28 mouse cellular contexts compared by ENCODE assay signal in the genomic region with DNA sequence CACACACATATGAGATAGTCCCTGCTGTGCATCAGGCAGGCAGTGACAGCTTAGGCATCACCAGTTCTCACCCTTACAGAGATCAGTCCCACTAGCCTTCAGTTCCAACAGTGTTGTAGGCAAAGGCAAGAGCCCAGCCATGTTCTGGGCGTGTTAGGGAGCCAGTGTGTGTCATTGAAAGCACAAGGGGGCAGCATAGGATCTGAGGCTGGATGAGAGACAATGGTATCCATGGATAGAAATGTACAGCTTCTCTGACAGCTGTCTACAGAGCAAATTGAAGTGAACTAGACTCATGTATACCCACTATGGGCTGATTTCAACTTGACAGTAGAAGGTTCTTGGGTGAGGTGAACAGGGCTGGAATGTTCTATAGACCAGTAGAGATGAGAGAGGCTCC.
DNase-seq lines count a peak whose midpoint lies in the region; ATAC-seq and TF ChIP-seq lines count a peak whose summit lies in the region.
"Had no signal": no experiment of that assay in that cellular context is flagged by ENCODE, and none has a peak within 500 bp of the region (broad histone marks: within the 10 kb centered on the region; RNA-seq: fewer than 3 reads in every experiment).

No protein-coding gene starts in this region.

- TF ChIP-seq POLR2A in cerebellum, adult 2 months (IDR thresholded peaks at IDR 0.05; ENCODE audit: borderline replicate concordance, insufficient read depth, low read length) = no peak

- no peak overlapping the region for H3K4me2 ChIP-seq in intestine, postnatal 0 days (replicated peaks; ENCODE audit: low read depth)
- H3K4me2 ChIP-seq in intestine, embryonic 16.5 days (ENCODE audit: low read depth, low read length) = no peak overlapping the region
- no peak overlapping the region for H3K4me2 ChIP-seq in lung, embryonic 14.5 days
- no peak overlapping the region for H3K4me2 ChIP-seq in midbrain, embryonic 15.5 days
- H3K4me2 ChIP-seq: embryonic facial prominence, embryonic 12.5 days; heart, embryonic 13.5 days; hindbrain, embryonic 15.5 days; limb, embryonic 15.5 days; lung, embryonic 15.5 days; neural tube, embryonic 15.5 days; stomach, embryonic 15.5 days had no signal

- H3K4me1 ChIP-seq in cerebellum, adult 2 months (ENCODE audit: control insufficient read depth, insufficient read depth, low read length) = no peaks in the 10 kb centered on the region; the same call in 1 of the 2 replicates
- no peaks in the 10 kb centered on the region for H3K4me1 ChIP-seq in intestine, postnatal 0 days (replicated peaks; ENCODE audit: control insufficient read depth, insufficient read depth, low read length)
- no peaks in the 10 kb centered on the region for H3K4me1 ChIP-seq in intestine, embryonic 16.5 days (ENCODE audit: control insufficient read depth, insufficient read depth, low read length)
- no peaks in the 10 kb centered on the region for H3K4me1 ChIP-seq in lung, embryonic 14.5 days (ENCODE audit: insufficient read depth)
- peaks cover 35% of the 10 kb centered on the region for H3K4me1 ChIP-seq in midbrain, embryonic 15.5 days
- H3K4me1 ChIP-seq: embryonic facial prominence, embryonic 12.5 days; heart, embryonic 13.5 days; limb, embryonic 10.5 days; limb, embryonic 15.5 days; lung, embryonic 15.5 days; stomach, embryonic 15.5 days had no signal

- no peaks in the 10 kb centered on the region for H3K9me3 ChIP-seq in intestine, postnatal 0 days (ENCODE audit: control insufficient read depth)
- no peaks in the 10 kb centered on the region for H3K9me3 ChIP-seq in intestine, embryonic 16.5 days (ENCODE audit: control insufficient read depth, low read length)
- H3K9me3 ChIP-seq in lung, embryonic 14.5 days (ENCODE audit: low read depth, low read length) = no peaks in the 10 kb centered on the region
- no peaks in the 10 kb centered on the region for H3K9me3 ChIP-seq in midbrain, embryonic 15.5 days
- H3K9me3 ChIP-seq: embryonic facial prominence, embryonic 12.5 days; heart, embryonic 13.5 days; hindbrain, embryonic 15.5 days; limb, embryonic 10.5 days; limb, embryonic 15.5 days; lung, embryonic 15.5 days; neural tube, embryonic 15.5 days; stomach, embryonic 15.5 days had no signal

- 0 out of 2 replicates have a peak, but pooled peaks have one; percentile 8 for TF ChIP-seq CTCF in cerebellum, adult 2 months (IDR thresholded peaks at IDR 0.05; ENCODE audit: borderline replicate concordance, insufficient read depth, low read depth, low read length)
- peak; percentile 45 for TF ChIP-seq CTCF in intestine, postnatal 0 days (IDR thresholded peaks at IDR 0.05; ENCODE audit: low read depth)
- 0 out of 2 replicates have a peak, but pooled peaks have one; percentile 12 for TF ChIP-seq CTCF in lung, embryonic 14.5 days (IDR thresholded peaks at IDR 0.05; ENCODE audit: low read depth)

- no peak overlapping the region for H3K4me3 ChIP-seq in cerebellum, adult 2 months (replicated peaks; ENCODE audit: insufficient read depth, low read depth, low read length)
- no peak overlapping the region for H3K4me3 ChIP-seq in intestine, postnatal 0 days (ENCODE audit: low read depth, low read length)
- H3K4me3 ChIP-seq in intestine, embryonic 16.5 days (ENCODE audit: low read length) = no peak overlapping the region
- no peak overlapping the region for H3K4me3 ChIP-seq in lung, embryonic 14.5 days (ENCODE audit: low read depth, low read length)
- H3K4me3 ChIP-seq in midbrain, embryonic 15.5 days = no peak overlapping the region
- H3K4me3 ChIP-seq: embryonic facial prominence, embryonic 12.5 days; heart, adult 2 months; heart, embryonic 13.5 days; hindbrain, embryonic 15.5 days; limb, embryonic 10.5 days; limb, embryonic 15.5 days; lung, embryonic 15.5 days; neural tube, embryonic 15.5 days; stomach, embryonic 15.5 days had no signal

- no peak overlapping the region for H3K27ac ChIP-seq in cerebellum, adult 2 months (ENCODE audit: insufficient read depth, low read length)
- no peak overlapping the region for H3K27ac ChIP-seq in intestine, postnatal 0 days (ENCODE audit: low read depth, low read length)
- H3K27ac ChIP-seq in intestine, embryonic 16.5 days (ENCODE audit: low read length) = no peak overlapping the region
- no peak overlapping the region for H3K27ac ChIP-seq in lung, embryonic 14.5 days (ENCODE audit: low read depth)
- H3K27ac ChIP-seq in midbrain, embryonic 15.5 days = peak overlapping the region; percentile 46; the same call in 1 of the 2 replicates
- H3K27ac ChIP-seq: embryonic facial prominence, embryonic 12.5 days; heart, adult 2 months; heart, embryonic 13.5 days; hindbrain, embryonic 15.5 days; limb, embryonic 10.5 days; limb, embryonic 15.5 days; liver, embryonic 14.5 days; lung, embryonic 15.5 days; macrophage; neural tube, embryonic 15.5 days; stomach, embryonic 15.5 days had no signal

- DNase-seq in cerebellum, adult 2 months = no peak
- DNase-seq in cerebellum, adult 18-20 months = no peak
- peak; percentile 21 for DNase-seq in lung, embryonic 14.5 days
- no peak for DNase-seq in lung, postnatal 14 days
- no peak for DNase-seq in frontal cortex, postnatal 25 days (ENCODE audit: low spot score in 2 of 2)
- DNase-seq: adrenal gland, adult 8-10 months; cerebellum, adult 11 months; heart, adult 2 months; heart, postnatal 10 days; kidney, postnatal 36 days; layer of hippocampus, postnatal 36 days; right cerebral cortex, postnatal 25 days; thymus, postnatal 14 days had no signal

- H3K36me3 ChIP-seq in intestine, postnatal 0 days (ENCODE audit: control insufficient read depth, insufficient read depth) = no peaks in the 10 kb centered on the region
- H3K36me3 ChIP-seq in intestine, embryonic 16.5 days (ENCODE audit: control insufficient read depth, insufficient read depth, low read length) = no peaks in the 10 kb centered on the region
- H3K36me3 ChIP-seq in lung, embryonic 14.5 days (ENCODE audit: insufficient read depth) = no peaks in the 10 kb centered on the region
- no peaks in the 10 kb centered on the region for H3K36me3 ChIP-seq in midbrain, embryonic 15.5 days (replicated peaks)
- H3K36me3 ChIP-seq: embryonic facial prominence, embryonic 12.5 days; G1E; heart, embryonic 13.5 days; hindbrain, embryonic 15.5 days; limb, embryonic 10.5 days; limb, embryonic 15.5 days; lung, embryonic 15.5 days; neural tube, embryonic 15.5 days; stomach, embryonic 15.5 days had no signal

- H3K9ac ChIP-seq in intestine, postnatal 0 days (ENCODE audit: low read depth, low read length) = no peak overlapping the region
- no peak overlapping the region for H3K9ac ChIP-seq in intestine, embryonic 16.5 days (ENCODE audit: low read depth, low read length)
- no peak overlapping the region for H3K9ac ChIP-seq in lung, embryonic 14.5 days
- H3K9ac ChIP-seq in midbrain, embryonic 15.5 days = no peak overlapping the region
- H3K9ac ChIP-seq: embryonic facial prominence, embryonic 12.5 days; heart, embryonic 13.5 days; hindbrain, embryonic 15.5 days; limb, embryonic 15.5 days; liver, embryonic 14.5 days; lung, embryonic 15.5 days; neural tube, embryonic 15.5 days; stomach, embryonic 15.5 days had no signal

- ATAC-seq in intestine, postnatal 0 days = no peak
- no peak for ATAC-seq in intestine, embryonic 16.5 days
- no peak for ATAC-seq in lung, embryonic 14.5 days (ENCODE audit: insufficient read depth)
- no peak for ATAC-seq in midbrain, embryonic 15.5 days (replicated peaks)

- no peaks in the 10 kb centered on the region for H3K27me3 ChIP-seq in cerebellum, adult 2 months (ENCODE audit: control insufficient read depth, insufficient read depth, low read length)
- no peaks in the 10 kb centered on the region for H3K27me3 ChIP-seq in intestine, postnatal 0 days (replicated peaks; ENCODE audit: control insufficient read depth, insufficient read depth, low read length)
- no peaks in the 10 kb centered on the region for H3K27me3 ChIP-seq in intestine, embryonic 16.5 days (replicated peaks; ENCODE audit: control insufficient read depth, insufficient read depth, low read length)
- no peaks in the 10 kb centered on the region for H3K27me3 ChIP-seq in lung, embryonic 14.5 days (ENCODE audit: insufficient read depth, low read length)
- no peaks in the 10 kb centered on the region for H3K27me3 ChIP-seq in midbrain, embryonic 15.5 days (replicated peaks)
- H3K27me3 ChIP-seq: CH12.LX; hindbrain, embryonic 15.5 days; limb, embryonic 15.5 days; lung, embryonic 15.5 days; neural tube, embryonic 15.5 days; stomach, embryonic 15.5 days had no signal

- WGBS in cerebellum, adult 2 months = 82% methylated on average over 1 of the region's 1 CpGs
- 62% methylated on average over 1 of the region's 1 CpGs for WGBS in intestine, postnatal 0 days
- 56% methylated on average over 1 of the region's 1 CpGs for WGBS in intestine, embryonic 16.5 days
- 48% methylated on average over 1 of the region's 1 CpGs for WGBS in lung, embryonic 14.5 days
- 63% methylated on average over 1 of the region's 1 CpGs for WGBS in midbrain, embryonic 15.5 days
